Mouse (Mus musculus): ENCODE results near the gene Gm11627.
"Not testable (repeated sequence)": the region's sequence is repeated elsewhere in the genome, so short reads cannot be mapped to it uniquely, and the experiment has no call there.

Gene Gm11627

GRCm38 (mm10) chr11:102579165-102580033, at the start of gene Gm11627:
Gm11627 (minus strand) TSS chr11:102579461.
- no peak for DNase-seq (ENCODE audit: low read depth, low spot score)

GRCm38 (mm10) chr11:102628529-102628928, 49.3 kb upstream of the Gm11627 start:
- DNase-seq (ENCODE audit: low read depth, low spot score): no peak

- no peak for DNase-seq (ENCODE audit: low read depth, low spot score)
These were observed 48.1 kb upstream of the Gm11627 start for GRCm38 (mm10) chr11:102627171-102627931.

GRCm38 (mm10) chr11:102624888-102625407, 45.7 kb upstream of the Gm11627 start:
- peak; percentile 36 for DNase-seq (ENCODE audit: low read depth, low spot score)

GRCm38 (mm10) chr11:102623876-102624789, 44.9 kb upstream of the Gm11627 start:
- no peak for DNase-seq (ENCODE audit: low read depth, low spot score)

- no peak for DNase-seq (ENCODE audit: low read depth, low spot score)
These were observed 40.2 kb upstream of the Gm11627 start for GRCm38 (mm10) chr11:102619449-102619848.

- no peak for DNase-seq (ENCODE audit: low read depth, low spot score)
These were observed 32.0 kb upstream of the Gm11627 start for GRCm38 (mm10) chr11:102611317-102611705.

GRCm38 (mm10) chr11:102610675-102611316, 31.5 kb upstream of the Gm11627 start:
- no peak for DNase-seq (ENCODE audit: low read depth, low spot score)

GRCm38 (mm10) chr11:102610260-102610659, 31.0 kb upstream of the Gm11627 start:
- no peak for DNase-seq (ENCODE audit: low read depth, low spot score)

- DNase-seq (ENCODE audit: low read depth, low spot score): no peak
These were observed 30.2 kb upstream of the Gm11627 start for GRCm38 (mm10) chr11:102609483-102609882.

- DNase-seq (ENCODE audit: low read depth, low spot score): no peak
These were observed 29.4 kb upstream of the Gm11627 start for GRCm38 (mm10) chr11:102608691-102609090.

- DNase-seq (ENCODE audit: low read depth, low spot score): no peak
These were observed 28.7 kb upstream of the Gm11627 start for GRCm38 (mm10) chr11:102607686-102608548.

GRCm38 (mm10) chr11:102607201-102607600, 27.9 kb upstream of the Gm11627 start:
- DNase-seq (ENCODE audit: low read depth, low spot score): not testable (repeated sequence)

GRCm38 (mm10) chr11:102606751-102607171, 27.5 kb upstream of the Gm11627 start:
- no peak for DNase-seq (ENCODE audit: low read depth, low spot score)

GRCm38 (mm10) chr11:102605553-102606416, 26.5 kb upstream of the Gm11627 start:
- DNase-seq (ENCODE audit: low read depth, low spot score): no peak

GRCm38 (mm10) chr11:102604777-102605552, 25.7 kb upstream of the Gm11627 start:
- DNase-seq (ENCODE audit: low read depth, low spot score): no peak

- DNase-seq (ENCODE audit: low read depth, low spot score): peak; percentile 55
These were observed 24.8 kb upstream of the Gm11627 start, which contains the start of gene Fzd2 for GRCm38 (mm10) chr11:102604010-102604584. Fzd2 (plus strand) TSS chr11:102604396.

GRCm38 (mm10) chr11:102603496-102603850, 24.2 kb upstream of the Gm11627 start:
- DNase-seq (ENCODE audit: low read depth, low spot score): no peak
